Mouse (Mus musculus) splenic B cell, adult 2 months (primary cell): ENCODE data around the gene Fto.

Experiments used
- DNase-seq: peaks from one replicate; pipeline ENCODE4 v3.0.0-alpha.2; 2011; ENCODE audit warnings: low read depth, low spot score
- H3K27me3 ChIP-seq: 2 replicates; pipeline ENCODE4 v1.6.1; 2012; ENCODE audit warnings: mild to moderate bottlenecking, low read length, moderate library complexity, mixed read lengths; ENCODE audit not compliant: control insufficient read depth, poor library complexity, insufficient read depth, severe bottlenecking
- H3K36me3 ChIP-seq: 2 replicates; pipeline ENCODE4 v1.6.1; 2012; ENCODE audit warnings: mild to moderate bottlenecking, low read length, moderate library complexity, mixed read lengths; ENCODE audit not compliant: control insufficient read depth, poor library complexity, insufficient read depth, severe bottlenecking

The Fto gene

GRCm38 (mm10) chr8:91560017-91560591 lies 246.8 kb downstream of the Fto start:
- H3K36me3 ChIP-seq, result peaks cover 1% of the 10 kb centered on the region; the same call in 1 of the 2 replicates
- no peak for DNase-seq
- no peaks in the 10 kb centered on the region; the same call in 1 of the 2 replicates for H3K27me3 ChIP-seq

- Histone ChIP-seq H3K36me3 (peaks cover 1% of the 10 kb centered on the region; the same call in 1 of the 2 replicates), H3K27me3 (no peaks in the 10 kb centered on the region; the same call in 1 of the 2 replicates)
- no peak for DNase-seq
Observed at GRCm38 (mm10) chr8:91561241-91561640, 247.9 kb downstream of the Fto start.

GRCm38 (mm10) chr8:91562600-91562999 lies 249.3 kb downstream of the Fto start:
- no peak for DNase-seq
- no peaks in the 10 kb centered on the region; the same call in 1 of the 2 replicates for H3K27me3 ChIP-seq
- H3K36me3 ChIP-seq, result peaks cover 1% of the 10 kb centered on the region; the same call in 1 of the 2 replicates

GRCm38 (mm10) chr8:91563326-91563725 lies 250.0 kb downstream of the Fto start:
- DNase-seq, result no peak
- Histone ChIP-seq H3K27me3 (no peaks in the 10 kb centered on the region; the same call in 1 of the 2 replicates), H3K36me3 (peaks cover 1% of the 10 kb centered on the region; the same call in 1 of the 2 replicates)

GRCm38 (mm10) chr8:91565869-91566502 lies 252.7 kb downstream of the Fto start:
- H3K27me3 ChIP-seq, result no peaks in the 10 kb centered on the region
- DNase-seq, result no peak
- H3K36me3 ChIP-seq, result no peaks in the 10 kb centered on the region

GRCm38 (mm10) chr8:91566503-91566869 lies 253.2 kb downstream of the Fto start:
- no peaks in the 10 kb centered on the region for H3K36me3 ChIP-seq
- no peak for DNase-seq
- no peaks in the 10 kb centered on the region for H3K27me3 ChIP-seq

- Histone ChIP-seq H3K36me3 (no peaks in the 10 kb centered on the region), H3K27me3 (no peaks in the 10 kb centered on the region)
- no peak for DNase-seq
Observed at GRCm38 (mm10) chr8:91569874-91570273, 256.5 kb downstream of the Fto start.

- no peak for DNase-seq
- Histone ChIP-seq H3K27me3 (no peaks in the 10 kb centered on the region), H3K36me3 (no peaks in the 10 kb centered on the region)
Observed at GRCm38 (mm10) chr8:91570809-91571208, 257.5 kb downstream of the Fto start.

GRCm38 (mm10) chr8:91571978-91572377 lies 258.7 kb downstream of the Fto start:
- H3K27me3 ChIP-seq, result no peaks in the 10 kb centered on the region
- no peak for DNase-seq
- H3K36me3 ChIP-seq, result no peaks in the 10 kb centered on the region

- Histone ChIP-seq H3K36me3 (no peaks in the 10 kb centered on the region), H3K27me3 (no peaks in the 10 kb centered on the region)
- DNase-seq, result no peak
Observed at GRCm38 (mm10) chr8:91572630-91573029, 259.3 kb downstream of the Fto start.

GRCm38 (mm10) chr8:91575576-91575975 lies 262.3 kb downstream of the Fto start:
- Histone ChIP-seq H3K27me3 (no peaks in the 10 kb centered on the region), H3K36me3 (no peaks in the 10 kb centered on the region)
- no peak for DNase-seq

- H3K36me3 ChIP-seq, result no peaks in the 10 kb centered on the region
- no peaks in the 10 kb centered on the region for H3K27me3 ChIP-seq
- no peak for DNase-seq
Observed at GRCm38 (mm10) chr8:91576086-91576917, 263.0 kb downstream of the Fto start.

- no peaks in the 10 kb centered on the region for H3K27me3 ChIP-seq
- H3K36me3 ChIP-seq, result no peaks in the 10 kb centered on the region
- DNase-seq, result no peak
Observed at GRCm38 (mm10) chr8:91576918-91577241, 263.6 kb downstream of the Fto start.

GRCm38 (mm10) chr8:91577605-91578004 lies 264.3 kb downstream of the Fto start:
- H3K36me3 ChIP-seq, result no peaks in the 10 kb centered on the region
- no peaks in the 10 kb centered on the region for H3K27me3 ChIP-seq
- no peak for DNase-seq
